Mouse (Mus musculus) adrenal gland, adult 18-20 months (tissue): Measurements from ENCODE around the gene Yod1. TPM values are rescaled to one million over a fixed set of nuclear protein-coding genes. Genes with fewer than 3 reads are reported as not detected.

Experiments used
- DNase-seq, 2 experiments: peaks; one replicate each; pipeline ENCODE4 v3.0.0; 2021 to 2022; ENCODE audit warnings: low spot score in 2 of 2
- long read RNA-seq, 2 experiments: library from polyadenylated mRNA; stranded (forward); transcript quantifications; one replicate each; pipeline ENCODE4 v2.0.0; 2021
- total RNA-seq, 2 experiments: library from RNA; stranded (reverse); gene quantifications; 1 replicate in 1 of 2; 2 replicates in 1 of 2; pipeline ENCODE4 v1.2.3; 2021

Yod1 gene
- 10 to 100 TPM in 1 of 2 experiments, 1 to 10 TPM in 1; 9.9 to 10.5 TPM for total RNA-seq
- long read RNA-seq, experiment 1, partial matches to known transcripts, result 0 of 1 reads
- long read RNA-seq, experiment 1, other reads (novel, unspliced or antisense), result 1 of 1 reads
- long read RNA-seq, experiment 2, full-length matches to known transcripts, result 7 of 8 reads
- long read RNA-seq, experiment 2, partial matches to known transcripts, result 0 of 8 reads
- long read RNA-seq, experiment 2, other reads (novel, unspliced or antisense), result 1 of 8 reads

GRCm38 (mm10) chr1:130717291-130717871, at the start of gene Yod1:
Gene Yod1 (plus strand): TSS chr1:130717327.
- peak; percentile 88 to 90 for DNase-seq

- DNase-seq, result no peak
Observed at GRCm38 (mm10) chr1:130678551-130678950, 38.6 kb upstream of the Yod1 start.

GRCm38 (mm10) chr1:130681075-130681474, 36.1 kb upstream of the Yod1 start:
- no peak for DNase-seq

GRCm38 (mm10) chr1:130681656-130682413, 35.3 kb upstream of the Yod1 start:
- no peak for DNase-seq

- DNase-seq, result no peak
Observed at GRCm38 (mm10) chr1:130683905-130684304, 33.2 kb upstream of the Yod1 start.

- DNase-seq, result no peak
Observed at GRCm38 (mm10) chr1:130698601-130699000, 18.5 kb upstream of the Yod1 start.

GRCm38 (mm10) chr1:130699937-130700633, 17.0 kb upstream of the Yod1 start:
- no peak for DNase-seq

GRCm38 (mm10) chr1:130701976-130702375, 15.2 kb upstream of the Yod1 start:
- DNase-seq, result no peak

GRCm38 (mm10) chr1:130703613-130704012, 13.5 kb upstream of the Yod1 start:
- DNase-seq, result no peak

- DNase-seq, result no peak
Observed at GRCm38 (mm10) chr1:130710283-130711080, 6.6 kb upstream of the Yod1 start.

GRCm38 (mm10) chr1:130714046-130714445, 3.1 kb upstream of the Yod1 start:
- DNase-seq, result no peak

- peak; percentile 88 to 92 for DNase-seq
Observed at GRCm38 (mm10) chr1:130715561-130716217, 1.4 kb upstream of the Yod1 start, which contains the start of gene Gm29427. Gene Gm29427 (minus strand): TSS chr1:130715799.

GRCm38 (mm10) chr1:130716218-130716512, 962 bp upstream of the Yod1 start:
- peak in 1 of 2 experiments; percentile 34 for DNase-seq

GRCm38 (mm10) chr1:130716513-130717290, 425 bp upstream of the Yod1 start:
- peak; percentile 34 to 57 for DNase-seq

GRCm38 (mm10) chr1:130724206-130724605, 7.1 kb downstream of the Yod1 start:
- no peak for DNase-seq

- DNase-seq, result no peak
Observed at GRCm38 (mm10) chr1:130726396-130726795, 9.3 kb downstream of the Yod1 start.

GRCm38 (mm10) chr1:130728070-130728469, 10.9 kb downstream of the Yod1 start:
- no peak for DNase-seq

- no peak for DNase-seq
Observed at GRCm38 (mm10) chr1:130728708-130729107, 11.6 kb downstream of the Yod1 start.

- no peak for DNase-seq
Observed at GRCm38 (mm10) chr1:130729153-130729552, 12.0 kb downstream of the Yod1 start, which contains the start of gene Pfkfb2. Gene Pfkfb2 (minus strand): TSS chr1:130729253.
